Mouse (Mus musculus) bone marrow, adult 2 months (tissue): ENCODE results near the gene Ppl.

Experiments used
- CTCF ChIP-seq: fragments of 200-500 bp; IDR thresholded peaks from 2 replicates; pipeline ENCODE4 v1.5.1; 2011; ENCODE audit warnings: low read length, control low read depth; ENCODE audit not compliant: control insufficient read depth, insufficient read depth
- POLR2A ChIP-seq: fragments of 200-500 bp; IDR thresholded peaks from 2 replicates; pipeline ENCODE4 v1.6.1; 2011; ENCODE audit warnings: low read depth, mild to moderate bottlenecking, control low read depth, low read length, borderline replicate concordance; ENCODE audit not compliant: control insufficient read depth

GRCm38 (mm10) chr16:5119845-5120244 is 12.4 kb downstream of the Ppl start:
- TF ChIP-seq POLR2A (no peak), CTCF (no peak)
